Mouse (Mus musculus) bone marrow, adult 2 months (tissue): ENCODE measurements around the gene Ubtf.

Experiments
- CTCF ChIP-seq: fragments of 200-500 bp; IDR thresholded peaks from 2 replicates; pipeline ENCODE4 v1.5.1; 2011; ENCODE audit warnings: low read length, control low read depth; ENCODE audit not compliant: control insufficient read depth, insufficient read depth
- POLR2A ChIP-seq: fragments of 200-500 bp; IDR thresholded peaks from 2 replicates; pipeline ENCODE4 v1.6.1; 2011; ENCODE audit warnings: low read depth, mild to moderate bottlenecking, control low read depth, low read length, borderline replicate concordance; ENCODE audit not compliant: control insufficient read depth

- TF ChIP-seq POLR2A (peak; percentile 10; the same call in 1 of the 2 replicates), CTCF (no peak)
Observed at GRCm38 (mm10) chr11:102348771-102349170, 29.2 kb upstream of the Ubtf start.
